Mouse (Mus musculus) stomach, embryonic 16.5 days (tissue): ENCODE data around the gene Itga11. TPM values are rescaled to one million over a fixed set of nuclear protein-coding genes. Genes with fewer than 3 reads are reported as not detected.
"Not testable (repeated sequence)": the region's sequence is repeated elsewhere in the genome, so short reads cannot be mapped to it uniquely, and the experiment has no call there.

Experiments used
- ATAC-seq: fragments of 200-750 bp; cut with Nextera tagmentation; 2 replicates; pipeline ENCODE4 v1.8.0; 2017; ENCODE audit warnings: moderate number of reproducible peaks, moderate TSS enrichment; ENCODE audit not compliant: insufficient read depth, low FRiP score
- H3K27ac ChIP-seq: fragments of 300-500 bp; sonication (generic); 2 replicates; pipeline ENCODE4 v1.5.1; 2014; ENCODE audit warnings: low read length
- H3K27me3 ChIP-seq: fragments of 300-500 bp; sonication (generic); 2 replicates; pipeline ENCODE4 v1.6.1; 2014; ENCODE audit warnings: low read length, control low read depth, mixed read lengths; ENCODE audit not compliant: control insufficient read depth, insufficient read depth
- H3K36me3 ChIP-seq: fragments of 300-500 bp; sonication (generic); 2 replicates; pipeline ENCODE4 v1.6.1; 2014; ENCODE audit warnings: low read length; ENCODE audit not compliant: control insufficient read depth, insufficient read depth
- H3K4me1 ChIP-seq: fragments of 300-500 bp; sonication (generic); 2 replicates; pipeline ENCODE4 v1.6.1; 2014; ENCODE audit warnings: low read length, control low read depth, mixed read lengths; ENCODE audit not compliant: control insufficient read depth, insufficient read depth
- H3K4me2 ChIP-seq: fragments of 300-500 bp; sonication (generic); 2 replicates; pipeline ENCODE4 v1.6.1; 2014; ENCODE audit warnings: low read depth, low read length, mixed read lengths
- H3K4me3 ChIP-seq: fragments of 300-500 bp; sonication (generic); replicated peaks from 2 replicates; pipeline ENCODE4 v1.5.1; 2014; ENCODE audit warnings: mild to moderate bottlenecking, low read length
- H3K9ac ChIP-seq: fragments of 300-500 bp; sonication (generic); 2 replicates; pipeline ENCODE4 v1.6.1; 2014; ENCODE audit warnings: low read length
- H3K9me3 ChIP-seq: fragments of 300-500 bp; sonication (generic); replicated peaks from 2 replicates; pipeline ENCODE4 v1.6.1; 2016; ENCODE audit warnings: low read length, control low read depth; ENCODE audit not compliant: control insufficient read depth
- WGBS: fragments of 180-500 bp; shearing (Covaris S2); extraction: QIAGEN DNeasy Blood & Tissue Kit; methylation state at CpG from one replicate; pipeline ENCODE4 v1.1.7; 2014; 5-methylcytosine and 5-hydroxymethylcytosine counted together
- polyA plus RNA-seq: library from polyadenylated mRNA; unstranded; fragments of >200 nt; fragmentation: Nextera tagmentation; extraction: Ambion mirVana; gene quantifications from 2 replicates; pipeline ENCODE4 v1.2.1, GENCODE M21; 2015

Itga11 gene
- polyA plus RNA-seq, 1 experiment from 2014 or later: 1.7 TPM

- no peak overlapping the region for H3K27ac ChIP-seq
- no peaks in the 10 kb centered on the region for H3K27me3 ChIP-seq
- H3K36me3 ChIP-seq: no peaks in the 10 kb centered on the region
- no peak overlapping the region for H3K4me3 ChIP-seq
- no peak overlapping the region for H3K4me2 ChIP-seq
- no peak overlapping the region for H3K9ac ChIP-seq
- ATAC-seq: no peak
- WGBS: 83% methylated on average over 6 of the region's 6 CpGs
- no peaks in the 10 kb centered on the region for H3K9me3 ChIP-seq
- H3K4me1 ChIP-seq: peaks cover 3% of the 10 kb centered on the region; the same call in 1 of the 2 replicates
These were observed 26.9 kb upstream of the Itga11 start for GRCm38 (mm10) chr9:62650764-62651163.

DNA sequence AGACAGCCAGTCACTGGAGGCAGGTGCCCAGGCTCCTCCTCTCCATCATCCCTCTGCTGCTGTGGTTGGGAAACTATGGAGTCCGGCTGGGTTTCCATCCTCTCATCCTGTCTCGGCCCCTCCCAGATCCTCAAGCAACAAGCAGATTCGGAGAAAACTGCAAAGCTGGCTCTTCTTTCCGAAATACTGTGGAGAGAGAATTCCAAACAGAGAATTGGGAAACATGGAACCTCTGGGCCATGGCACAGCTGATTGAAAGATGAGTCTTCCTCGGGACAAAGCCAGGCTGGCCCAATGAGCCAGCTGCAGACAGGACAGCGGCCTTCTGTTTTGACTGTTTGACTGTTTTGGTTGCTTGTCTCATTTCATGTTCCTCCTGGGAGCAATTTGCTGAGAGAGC, 23.3 kb upstream of the Itga11 start:
- Histone ChIP-seq H3K36me3 (no peaks in the 10 kb centered on the region), H3K9ac (no peak overlapping the region), H3K27me3 (no peaks in the 10 kb centered on the region), H3K4me3 (no peak overlapping the region), H3K9me3 (no peaks in the 10 kb centered on the region), H3K4me1 (no peaks in the 10 kb centered on the region), H3K4me2 (no peak overlapping the region), H3K27ac (no peak overlapping the region)
- no peak for ATAC-seq
- 56% methylated on average over 6 of the region's 6 CpGs for WGBS

DNA sequence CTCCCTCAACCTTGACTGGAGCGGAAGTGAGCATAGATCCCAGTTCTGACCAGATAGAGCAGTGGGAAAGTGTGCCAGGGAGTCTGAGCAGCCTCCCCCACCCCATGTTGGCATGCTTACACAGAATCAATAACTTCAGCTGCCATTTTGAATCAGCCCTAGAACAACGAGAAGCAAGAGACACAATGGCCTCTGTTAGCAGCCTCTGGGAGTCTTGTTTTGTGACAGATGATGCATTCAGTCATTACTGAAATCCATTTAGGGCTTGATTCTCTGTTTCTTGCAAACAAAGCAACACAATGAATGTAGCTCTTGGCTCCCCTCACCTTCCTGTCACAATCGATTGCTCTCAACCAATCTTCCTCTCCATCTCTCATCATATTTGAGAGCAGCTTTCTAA, 19.6 kb upstream of the Itga11 start:
- no peak for ATAC-seq
- Histone ChIP-seq H3K4me2 (no peak overlapping the region), H3K27me3 (no peaks in the 10 kb centered on the region), H3K9me3 (no peaks in the 10 kb centered on the region), H3K36me3 (no peaks in the 10 kb centered on the region), H3K4me1 (peaks cover 3% of the 10 kb centered on the region; the same call in 1 of the 2 replicates), H3K4me3 (no peak overlapping the region), H3K27ac (no peak overlapping the region), H3K9ac (no peak overlapping the region)
- 81% methylated on average over 3 of the region's 3 CpGs for WGBS

DNA sequence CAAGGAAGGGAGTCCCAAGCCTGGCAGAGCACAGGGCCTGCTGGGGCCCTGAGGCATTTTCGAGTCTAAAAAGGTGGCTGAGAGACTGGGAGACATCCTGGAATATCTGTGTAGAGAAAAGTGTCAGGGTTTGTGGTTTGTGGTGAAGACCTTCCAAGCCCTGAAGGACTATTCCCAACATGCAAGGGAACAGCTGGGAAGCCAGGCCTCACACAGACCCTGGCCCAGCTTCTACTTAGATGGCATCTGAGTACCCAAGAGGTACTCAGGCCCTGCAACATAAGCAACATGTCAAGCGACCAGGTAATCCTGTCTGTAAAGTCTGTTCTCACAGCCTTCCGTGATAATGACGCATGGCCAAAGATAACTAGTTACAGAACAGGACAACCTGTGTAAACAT, 18.6 kb upstream of the Itga11 start:
- no peak for ATAC-seq
- Histone ChIP-seq H3K4me1 (peaks cover 7% of the 10 kb centered on the region), H3K9me3 (no peaks in the 10 kb centered on the region), H3K27me3 (no peaks in the 10 kb centered on the region), H3K4me2 (no peak overlapping the region), H3K4me3 (no peak overlapping the region), H3K27ac (no peak overlapping the region), H3K36me3 (no peaks in the 10 kb centered on the region), H3K9ac (no peak overlapping the region)
- 57% methylated on average over 4 of the region's 4 CpGs for WGBS

DNA sequence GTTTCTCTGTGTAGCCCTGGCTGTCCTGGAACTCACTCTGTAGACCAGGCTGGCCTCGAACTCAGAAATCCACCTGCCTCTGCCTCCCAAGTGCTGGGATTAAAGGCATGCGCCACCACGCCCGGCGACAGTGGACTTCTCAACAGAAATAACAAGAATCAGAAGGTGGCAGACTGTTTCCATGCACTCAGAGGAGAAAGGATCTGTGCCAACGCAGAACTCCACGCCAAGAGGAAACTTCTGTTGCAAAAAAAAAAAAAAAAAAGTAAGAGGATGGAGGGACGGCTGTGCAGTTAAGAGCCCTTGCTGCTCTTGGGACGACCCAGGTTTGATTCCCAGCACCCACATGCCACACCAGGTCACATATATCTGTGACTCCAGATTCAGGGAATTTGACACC, 16.7 kb upstream of the Itga11 start:
- H3K27ac ChIP-seq, H3K4me1 ChIP-seq, H3K27me3 ChIP-seq, H3K36me3 ChIP-seq, H3K4me3 ChIP-seq, H3K4me2 ChIP-seq, H3K9me3 ChIP-seq, ATAC-seq, H3K9ac ChIP-seq: not testable (repeated sequence)
- 95% methylated on average over 8 of the region's 9 CpGs for WGBS

GRCm38 (mm10) chr9:62663443-62663842, 14.2 kb upstream of the Itga11 start:
- peaks cover 10% of the 10 kb centered on the region for H3K4me1 ChIP-seq
- ATAC-seq: no peak
- H3K4me3 ChIP-seq: no peak overlapping the region
- no peak overlapping the region for H3K9ac ChIP-seq
- H3K9me3 ChIP-seq: no peaks in the 10 kb centered on the region
- 27% methylated on average over 2 of the region's 2 CpGs for WGBS
- H3K27ac ChIP-seq: no peak overlapping the region
- H3K27me3 ChIP-seq: no peaks in the 10 kb centered on the region
- no peak overlapping the region for H3K4me2 ChIP-seq
- no peaks in the 10 kb centered on the region for H3K36me3 ChIP-seq

GRCm38 (mm10) chr9:62664115-62664725, 13.4 kb upstream of the Itga11 start:
- ATAC-seq: no peak
- Histone ChIP-seq H3K9me3 (no peaks in the 10 kb centered on the region), H3K4me1 (peaks cover 10% of the 10 kb centered on the region), H3K9ac (no peak overlapping the region), H3K27ac (no peak overlapping the region), H3K27me3 (no peaks in the 10 kb centered on the region), H3K4me3 (no peak overlapping the region), H3K4me2 (no peak overlapping the region), H3K36me3 (no peaks in the 10 kb centered on the region)
- 27% methylated on average over 10 of the region's 10 CpGs for WGBS

- WGBS: 58% methylated on average over 4 of the region's 4 CpGs
- H3K4me2 ChIP-seq: no peak overlapping the region
These were observed 11.7 kb upstream of the Itga11 start for GRCm38 (mm10) chr9:62665892-62666291.

DNA sequence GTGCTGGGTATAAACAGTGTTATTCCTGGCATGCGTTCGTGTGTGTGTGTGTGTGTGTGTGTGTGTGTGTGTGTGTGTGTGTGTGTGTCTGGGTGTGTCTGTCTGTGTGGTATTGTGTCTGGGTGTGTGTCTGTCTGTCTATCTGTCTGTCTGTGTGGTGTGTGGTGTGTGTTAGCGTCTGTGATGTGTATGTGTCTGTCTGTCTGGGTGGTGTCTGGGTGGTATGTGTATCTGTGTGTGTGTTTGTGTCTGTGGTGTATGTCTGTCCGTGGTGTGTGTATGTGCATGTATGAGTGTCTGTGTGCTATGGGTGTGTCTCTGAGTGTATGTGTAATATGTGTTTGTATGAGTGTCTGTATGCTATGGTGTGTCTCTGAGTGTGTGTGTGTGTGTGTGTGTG, 9.1 kb upstream of the Itga11 start:
- Histone ChIP-seq H3K9me3 (no peaks in the 10 kb centered on the region), H3K4me1 (peaks cover 7% of the 10 kb centered on the region), H3K27ac (no peak overlapping the region), H3K36me3 (no peaks in the 10 kb centered on the region), H3K27me3 (no peaks in the 10 kb centered on the region), H3K4me3 (no peak overlapping the region), H3K9ac (no peak overlapping the region), H3K4me2 (no peak overlapping the region)
- 0 out of 2 replicates have a peak, but pooled peaks have one; percentile 29 for ATAC-seq
- WGBS: 84% methylated on average over 4 of the region's 4 CpGs

More at GRCm38 (mm10) chr9:62665892-62666291, 11.7 kb upstream of the Itga11 start:
- H3K36me3 ChIP-seq: no peaks in the 10 kb centered on the region
- no peaks in the 10 kb centered on the region for H3K27me3 ChIP-seq
- H3K27ac ChIP-seq: no peak overlapping the region
- peaks cover 10% of the 10 kb centered on the region for H3K4me1 ChIP-seq
- no peak overlapping the region for H3K9ac ChIP-seq
- no peaks in the 10 kb centered on the region for H3K9me3 ChIP-seq
- H3K4me3 ChIP-seq: no peak overlapping the region
- no peak for ATAC-seq
